In genomic region chr14:19418830-19419229, GRCm38 (mm10) we compare ENCODE assay signal across 17 mouse cellular contexts. TPM values are rescaled to one million over a fixed set of nuclear protein-coding genes. Genes with fewer than 3 reads are reported as not detected.
"Had no signal": no experiment of that assay in that cellular context is flagged by ENCODE, and none has a peak within 500 bp of the region (broad histone marks: within the 10 kb centered on the region; RNA-seq: fewer than 3 reads in every experiment).

Gene Gm21738 (minus strand): TSS chr14:19418930.

RNA-seq across cellular contexts. Expression of gene Gm21738, which starts in this region (rescaled TPM):
- total RNA-seq: forebrain, postnatal 0 days; gastrocnemius, adult 18-20 months; gastrocnemius, adult 2 months; gastrocnemius, adult 8-10 months; gastrocnemius, postnatal 10 days; gastrocnemius, postnatal 14 days; gastrocnemius, postnatal 25 days; gastrocnemius, postnatal 36 days had no signal
- polyA plus RNA-seq: cortical plate, adult 2 months; embryonic facial prominence, embryonic 10.5 days; embryonic facial prominence, embryonic 11.5 days; embryonic facial prominence, embryonic 12.5 days; embryonic facial prominence, embryonic 15.5 days; forebrain, embryonic 10.5 days; forebrain, embryonic 14.5 days; forebrain, postnatal 0 days; gonadal fat pad, adult 2 months; heart, adult 2 months had no signal
